Mouse (Mus musculus): ENCODE data around the gene Tfap2a. TPM values are rescaled to one million over a fixed set of nuclear protein-coding genes. Genes with fewer than 3 reads are reported as not detected.
A peak's percentile ranks its signal among the peaks of the same experiment; 100 is the strongest.

The Tfap2a gene
- polyA plus RNA-seq, 1 experiment from 2014 or later, result 0.10 TPM

DNA sequence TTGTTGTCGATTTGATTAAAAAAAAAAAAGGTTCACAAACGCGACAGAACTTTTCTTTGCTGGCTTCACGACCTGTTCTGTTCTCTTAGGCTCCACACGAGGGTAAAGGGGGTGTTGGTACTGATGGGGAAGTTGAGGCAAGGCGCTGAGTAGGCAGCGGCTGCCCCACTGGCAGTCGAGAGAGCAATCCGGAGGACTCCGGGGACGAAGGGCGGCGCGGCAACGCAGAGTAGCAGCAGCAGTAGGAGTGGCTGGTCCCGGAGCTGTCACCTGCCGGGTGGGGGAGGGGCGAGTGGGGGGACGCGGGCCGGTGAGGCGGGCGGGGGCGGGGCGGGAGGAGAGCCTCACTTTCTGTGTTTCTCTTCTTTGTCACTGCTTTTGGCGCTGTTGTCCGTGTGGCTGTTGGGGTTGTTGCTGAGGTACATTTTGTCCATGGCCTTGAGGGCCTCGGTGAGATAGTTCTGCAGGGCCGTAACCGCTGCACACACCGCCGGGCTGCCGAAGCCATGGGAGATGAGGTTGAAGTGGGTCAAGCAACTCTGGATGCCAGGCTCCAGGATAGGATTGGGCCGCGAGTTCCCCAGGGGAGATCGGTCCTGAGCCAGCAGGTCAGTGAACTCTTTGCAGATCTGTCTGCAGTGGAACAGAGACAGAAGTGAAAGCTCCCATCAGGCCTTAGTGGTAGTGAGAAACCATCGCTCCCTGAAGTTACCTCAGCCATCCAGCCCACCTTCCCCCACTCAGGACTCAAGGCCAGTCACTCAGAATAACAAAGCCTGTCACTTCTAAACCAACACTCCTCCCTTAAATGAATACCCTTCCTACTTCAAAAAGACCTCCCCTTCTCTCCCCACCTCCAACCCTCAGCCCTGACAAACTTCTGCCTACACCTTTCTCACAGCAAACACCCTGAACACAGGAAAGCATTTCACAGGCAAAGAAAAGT, 21.1 kb downstream of the Tfap2a start:
- WGBS, result 9% methylated on average over 28 of the region's 37 CpGs

DNA sequence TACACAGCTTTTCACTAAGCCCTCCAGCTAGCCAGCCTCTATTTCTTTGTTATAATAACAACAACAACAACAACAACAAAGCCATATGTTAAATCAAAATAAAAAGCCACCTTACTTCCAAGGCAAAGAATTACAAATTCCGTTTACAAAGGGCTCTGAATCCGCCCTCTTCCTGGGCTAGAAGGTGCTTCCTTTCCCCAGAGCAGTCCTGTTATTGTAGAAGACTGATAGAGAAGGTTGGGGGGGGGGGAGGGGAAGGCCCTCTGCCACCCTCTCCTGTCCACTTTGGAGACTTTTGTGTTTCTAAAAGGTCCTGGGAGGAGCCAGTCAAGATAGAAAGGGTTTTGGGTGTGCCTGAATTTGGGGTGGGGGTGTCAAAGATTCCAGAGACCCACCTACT, 23.6 kb downstream of the Tfap2a start:
- Histone ChIP-seq H3K27ac (ENCODE audit: low read length) (no peak overlapping the region), H3K9me3 (ENCODE audit: control insufficient read depth, low read length) (no peaks in the 10 kb centered on the region), H3K4me1 (replicated peaks; ENCODE audit: control insufficient read depth, insufficient read depth, low read length) (no peaks in the 10 kb centered on the region; the same call in 1 of the 2 replicates), H3K9ac (ENCODE audit: low read length) (no peak overlapping the region), H3K4me3 (ENCODE audit: low read length) (no peak overlapping the region), H3K36me3 (ENCODE audit: control insufficient read depth, insufficient read depth, low read length) (no peaks in the 10 kb centered on the region), H3K4me2 (ENCODE audit: low read depth, low read length) (no peak overlapping the region), H3K27me3 (ENCODE audit: control insufficient read depth, insufficient read depth, low read depth, low read length) (peaks cover 91% of the 10 kb centered on the region)
- WGBS, result 3% methylated on average over 2 of the region's 2 CpGs
- no peak for ATAC-seq (ENCODE audit: low read depth)

More for the DNA sequence above, 21.1 kb downstream of the Tfap2a start:
- ATAC-seq (ENCODE audit: low read depth), result peak; percentile 14; the same call in 1 of the 2 replicates
- Histone ChIP-seq H3K4me3 (ENCODE audit: low read length) (no peak overlapping the region), H3K27me3 (ENCODE audit: control insufficient read depth, insufficient read depth, low read depth, low read length) (peaks cover 89% of the 10 kb centered on the region), H3K27ac (ENCODE audit: low read length) (no peak overlapping the region), H3K9me3 (ENCODE audit: control insufficient read depth, low read length) (no peaks in the 10 kb centered on the region), H3K36me3 (ENCODE audit: control insufficient read depth, insufficient read depth, low read length) (no peaks in the 10 kb centered on the region), H3K9ac (ENCODE audit: low read length) (no peak overlapping the region), H3K4me1 (replicated peaks; ENCODE audit: control insufficient read depth, insufficient read depth, low read length) (no peaks in the 10 kb centered on the region; the same call in 1 of the 2 replicates), H3K4me2 (ENCODE audit: low read depth, low read length) (no peak overlapping the region)

- H3K9me3 ChIP-seq (ENCODE audit: control insufficient read depth, low read length), result no peaks in the 10 kb centered on the region
- H3K9ac ChIP-seq (ENCODE audit: low read length), result no peak overlapping the region
- H3K27ac ChIP-seq (ENCODE audit: low read length), result no peak overlapping the region
- ATAC-seq (ENCODE audit: low read depth), result no peak
- no peak overlapping the region for H3K4me3 ChIP-seq (ENCODE audit: low read length)
- no peaks in the 10 kb centered on the region; the same call in 1 of the 2 replicates for H3K4me1 ChIP-seq (replicated peaks; ENCODE audit: control insufficient read depth, insufficient read depth, low read length)
- H3K27me3 ChIP-seq (ENCODE audit: control insufficient read depth, insufficient read depth, low read depth, low read length), result peaks cover 91% of the 10 kb centered on the region
- H3K4me2 ChIP-seq (ENCODE audit: low read depth, low read length), result no peak overlapping the region
- H3K36me3 ChIP-seq (ENCODE audit: control insufficient read depth, insufficient read depth, low read length), result no peaks in the 10 kb centered on the region
- WGBS, result 6% methylated on average over 5 of the region's 5 CpGs
Measured at GRCm38 (mm10) chr13:40713681-40714080, 24.5 kb downstream of the Tfap2a start.

- Histone ChIP-seq H3K9me3 (ENCODE audit: control insufficient read depth, low read length) (no peaks in the 10 kb centered on the region), H3K4me2 (ENCODE audit: low read depth, low read length) (no peak overlapping the region), H3K4me1 (replicated peaks; ENCODE audit: control insufficient read depth, insufficient read depth, low read length) (no peaks in the 10 kb centered on the region; the same call in 1 of the 2 replicates), H3K27ac (ENCODE audit: low read length) (no peak overlapping the region), H3K9ac (ENCODE audit: low read length) (no peak overlapping the region), H3K27me3 (ENCODE audit: control insufficient read depth, insufficient read depth, low read depth, low read length) (peaks cover 91% of the 10 kb centered on the region), H3K4me3 (ENCODE audit: low read length) (no peak overlapping the region), H3K36me3 (ENCODE audit: control insufficient read depth, insufficient read depth, low read length) (no peaks in the 10 kb centered on the region)
- ATAC-seq (ENCODE audit: low read depth), result no peak
- 11% methylated on average over 4 of the region's 4 CpGs for WGBS
Measured at GRCm38 (mm10) chr13:40713241-40713640, 24.9 kb downstream of the Tfap2a start.

DNA sequence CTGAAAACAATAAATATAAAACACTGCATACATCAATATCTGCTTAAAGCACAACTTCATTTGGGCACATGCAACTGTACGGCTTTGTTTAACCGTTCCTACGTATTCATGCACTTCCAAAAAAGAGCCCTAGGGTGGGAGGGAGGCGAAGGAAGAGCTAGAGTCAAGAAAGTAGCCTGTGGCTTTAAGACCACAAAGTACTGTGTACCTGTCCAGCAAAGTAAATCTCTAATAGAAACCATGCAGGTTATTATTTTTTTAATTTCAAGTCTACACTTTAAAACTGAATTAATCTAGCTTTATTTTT, 25.7 kb downstream of the Tfap2a start:
- H3K4me3 ChIP-seq (ENCODE audit: low read length), result no peak overlapping the region
- H3K27me3 ChIP-seq (ENCODE audit: control insufficient read depth, insufficient read depth, low read depth, low read length), result peaks cover 89% of the 10 kb centered on the region
- no peaks in the 10 kb centered on the region for H3K9me3 ChIP-seq (ENCODE audit: control insufficient read depth, low read length)
- no peak overlapping the region for H3K4me2 ChIP-seq (ENCODE audit: low read depth, low read length)
- H3K4me1 ChIP-seq (replicated peaks; ENCODE audit: control insufficient read depth, insufficient read depth, low read length), result no peaks in the 10 kb centered on the region; the same call in 1 of the 2 replicates
- no peak overlapping the region for H3K27ac ChIP-seq (ENCODE audit: low read length)
- no peak for ATAC-seq (ENCODE audit: low read depth)
- 0% methylated on average over 4 of the region's 4 CpGs for WGBS
- no peak overlapping the region for H3K9ac ChIP-seq (ENCODE audit: low read length)
- no peaks in the 10 kb centered on the region for H3K36me3 ChIP-seq (ENCODE audit: control insufficient read depth, insufficient read depth, low read length)

GRCm38 (mm10) chr13:40711661-40712525, 26.3 kb downstream of the Tfap2a start:
- H3K4me1 ChIP-seq (replicated peaks; ENCODE audit: control insufficient read depth, insufficient read depth, low read length), result no peaks in the 10 kb centered on the region; the same call in 1 of the 2 replicates
- no peak overlapping the region for H3K9ac ChIP-seq (ENCODE audit: low read length)
- no peak overlapping the region for H3K4me3 ChIP-seq (ENCODE audit: low read length)
- no peak overlapping the region for H3K4me2 ChIP-seq (ENCODE audit: low read depth, low read length)
- H3K9me3 ChIP-seq (ENCODE audit: control insufficient read depth, low read length), result no peaks in the 10 kb centered on the region
- H3K27ac ChIP-seq (ENCODE audit: low read length), result no peak overlapping the region
- peaks cover 89% of the 10 kb centered on the region for H3K27me3 ChIP-seq (ENCODE audit: control insufficient read depth, insufficient read depth, low read depth, low read length)
- 1% methylated on average over 7 of the region's 7 CpGs for WGBS
- no peak for ATAC-seq (ENCODE audit: low read depth)
- H3K36me3 ChIP-seq (ENCODE audit: control insufficient read depth, insufficient read depth, low read length), result no peaks in the 10 kb centered on the region

- no peak overlapping the region for H3K9ac ChIP-seq (ENCODE audit: low read length)
- H3K4me2 ChIP-seq (ENCODE audit: low read depth, low read length), result no peak overlapping the region
- peaks cover 95% of the 10 kb centered on the region for H3K27me3 ChIP-seq (ENCODE audit: control insufficient read depth, insufficient read depth, low read depth, low read length)
- H3K36me3 ChIP-seq (ENCODE audit: control insufficient read depth, insufficient read depth, low read length), result no peaks in the 10 kb centered on the region
- no peak overlapping the region for H3K27ac ChIP-seq (ENCODE audit: low read length)
- no peaks in the 10 kb centered on the region for H3K9me3 ChIP-seq (ENCODE audit: control insufficient read depth, low read length)
- ATAC-seq (ENCODE audit: low read depth), result no peak
- no peak overlapping the region for H3K4me3 ChIP-seq (ENCODE audit: low read length)
- no peaks in the 10 kb centered on the region for H3K4me1 ChIP-seq (replicated peaks; ENCODE audit: control insufficient read depth, insufficient read depth, low read length)
- WGBS, result 2% methylated on average over 11 of the region's 11 CpGs
Measured at GRCm38 (mm10) chr13:40710062-40710342, 28.2 kb downstream of the Tfap2a start.

- no peak overlapping the region for H3K4me2 ChIP-seq (ENCODE audit: low read depth, low read length)
- WGBS, result 1% methylated on average over 21 of the region's 21 CpGs
- peaks cover 95% of the 10 kb centered on the region for H3K27me3 ChIP-seq (ENCODE audit: control insufficient read depth, insufficient read depth, low read depth, low read length)
Measured at GRCm38 (mm10) chr13:40709321-40710061, 28.7 kb downstream of the Tfap2a start.

DNA sequence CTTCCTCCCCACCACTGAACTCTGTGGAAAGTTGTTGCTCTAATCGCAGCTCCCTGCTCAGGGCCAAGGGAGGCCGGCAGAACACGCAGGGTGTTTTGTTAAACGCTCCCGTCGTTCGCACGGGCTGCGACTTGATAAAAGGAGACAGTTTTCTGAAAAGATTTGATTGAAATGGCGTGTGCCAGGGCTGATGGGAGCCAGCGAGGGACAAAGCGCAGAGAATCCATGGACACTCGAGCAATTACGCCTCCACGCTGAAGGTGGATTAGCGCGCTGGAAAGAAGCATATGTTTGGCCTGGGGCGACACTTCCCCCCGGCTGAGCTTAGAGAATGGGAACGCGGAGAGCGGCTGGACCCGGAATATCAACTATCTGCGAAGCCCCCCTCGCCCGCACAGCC, 29.3 kb downstream of the Tfap2a start:
- Histone ChIP-seq H3K4me3 (ENCODE audit: low read length) (no peak overlapping the region), H3K27ac (ENCODE audit: low read length) (no peak overlapping the region), H3K36me3 (ENCODE audit: control insufficient read depth, insufficient read depth, low read length) (no peaks in the 10 kb centered on the region), H3K4me1 (replicated peaks; ENCODE audit: control insufficient read depth, insufficient read depth, low read length) (peaks cover 3% of the 10 kb centered on the region), H3K9ac (ENCODE audit: low read length) (no peak overlapping the region), H3K27me3 (ENCODE audit: control insufficient read depth, insufficient read depth, low read depth, low read length) (peaks cover 95% of the 10 kb centered on the region), H3K4me2 (ENCODE audit: low read depth, low read length) (no peak overlapping the region), H3K9me3 (ENCODE audit: control insufficient read depth, low read length) (no peaks in the 10 kb centered on the region)
- under 1% methylated on average over 26 of the region's 26 CpGs for WGBS
- no peak for ATAC-seq (ENCODE audit: low read depth)

More at GRCm38 (mm10) chr13:40709321-40710061, 28.7 kb downstream of the Tfap2a start:
- ATAC-seq (ENCODE audit: low read depth), result no peak
- Histone ChIP-seq H3K9me3 (ENCODE audit: control insufficient read depth, low read length) (no peaks in the 10 kb centered on the region), H3K4me1 (replicated peaks; ENCODE audit: control insufficient read depth, insufficient read depth, low read length) (no peaks in the 10 kb centered on the region), H3K36me3 (ENCODE audit: control insufficient read depth, insufficient read depth, low read length) (no peaks in the 10 kb centered on the region), H3K27ac (ENCODE audit: low read length) (no peak overlapping the region), H3K9ac (ENCODE audit: low read length) (no peak overlapping the region), H3K4me3 (ENCODE audit: low read length) (no peak overlapping the region)
